Mouse (Mus musculus) liver, adult 2 months (tissue): Measurements from ENCODE around the gene Colgalt2. TPM values are rescaled to one million over a fixed set of nuclear protein-coding genes. Genes with fewer than 3 reads are reported as not detected.
A peak's percentile ranks its signal among the peaks of the same experiment; 100 is the strongest.

Source experiments
- DNase-seq: peaks from one replicate; pipeline ENCODE4 v3.0.0-alpha.2; 2011; ENCODE audit warnings: low read depth, low spot score; ENCODE audit errors: extremely low read depth
- H3K27ac ChIP-seq: fragments of 200-500 bp; replicated peaks from 2 replicates; pipeline ENCODE4 v1.5.1; 2012; ENCODE audit warnings: low read depth, mild to moderate bottlenecking, control low read depth, inconsistent platforms, low read length; ENCODE audit not compliant: insufficient read depth
- H3K27me3 ChIP-seq: fragments of 200-500 bp; 2 replicates; pipeline ENCODE4 v1.6.1; 2012; ENCODE audit warnings: mild to moderate bottlenecking, moderate library complexity, low read length, inconsistent platforms; ENCODE audit not compliant: control insufficient read depth, insufficient read depth
- H3K36me3 ChIP-seq: fragments of 200-500 bp; 2 replicates; pipeline ENCODE4 v1.6.1; 2012; ENCODE audit warnings: low read length, inconsistent platforms; ENCODE audit not compliant: control insufficient read depth, insufficient read depth
- H3K4me1 ChIP-seq: fragments of 200-500 bp; 2 replicates; pipeline ENCODE4 v1.6.1; 2011; ENCODE audit warnings: low read length; ENCODE audit not compliant: control insufficient read depth, insufficient read depth
- H3K4me3 ChIP-seq: fragments of 200-500 bp; 2 replicates; pipeline ENCODE4 v1.5.1; 2011; ENCODE audit warnings: low read depth, mild to moderate bottlenecking, control low read depth, low read length, moderate library complexity; ENCODE audit not compliant: insufficient read depth
- H3K79me2 ChIP-seq: fragments of 200-500 bp; 2 replicates; pipeline ENCODE4 v1.6.1; 2012; ENCODE audit warnings: inconsistent platforms, mild to moderate bottlenecking, low read length, moderate library complexity; ENCODE audit not compliant: control insufficient read depth, insufficient read depth
- H3K9ac ChIP-seq: fragments of 200-500 bp; 2 replicates; pipeline ENCODE4 v1.6.1; 2012; ENCODE audit warnings: low read depth, mild to moderate bottlenecking, control low read depth, inconsistent platforms, low read length
- CTCF ChIP-seq: fragments of 200-500 bp; IDR thresholded peaks from 2 replicates; pipeline ENCODE4 v1.5.1; 2011; ENCODE audit warnings: low read depth, low read length, control low read depth
- POLR2A ChIP-seq: fragments of 200-500 bp; IDR thresholded peaks from 2 replicates; pipeline ENCODE4 v1.6.1; 2011; ENCODE audit warnings: low read length, control low read depth; ENCODE audit not compliant: insufficient read depth; ENCODE audit errors: extremely low read depth
- WGBS: fragments of 180-500 bp; shearing (Covaris S2); methylation state at CpG from one replicate; pipeline ENCODE4 v1.1.7; 2018; 5-methylcytosine and 5-hydroxymethylcytosine counted together
- polyA plus RNA-seq: library from polyadenylated mRNA; depleted of rRNA; stranded (reverse); fragments of >200 nt; gene quantifications from 2 replicates; pipeline ENCODE4 v1.2.3, GENCODE M21; 2012
- total RNA-seq: library from RNA; depleted of rRNA; stranded (reverse); fragments of >200 nt; gene quantifications from 2 replicates; pipeline ENCODE4 v1.2.3, GENCODE M21; 2014

The Colgalt2 gene
- total and polyA plus RNA-seq, 2 experiments, result 0.35 to 1.6 TPM

- Histone ChIP-seq H3K79me2 (no peaks in the 10 kb centered on the region), H3K4me1 (no peaks in the 10 kb centered on the region), H3K27ac (no peak overlapping the region), H3K4me3 (no peak overlapping the region), H3K27me3 (no peaks in the 10 kb centered on the region), H3K9ac (no peak overlapping the region), H3K36me3 (no peaks in the 10 kb centered on the region)
- TF ChIP-seq CTCF (no peak), POLR2A (no peak)
- 97% methylated on average over 9 of the region's 9 CpGs for WGBS
- no peak for DNase-seq
Measured at GRCm38 (mm10) chr1:152468443-152468842, 68.8 kb downstream of the Colgalt2 start.

GRCm38 (mm10) chr1:152476126-152476525 lies 76.5 kb downstream of the Colgalt2 start:
- TF ChIP-seq CTCF (no peak), POLR2A (no peak)
- Histone ChIP-seq H3K4me1 (no peaks in the 10 kb centered on the region), H3K36me3 (no peaks in the 10 kb centered on the region), H3K27me3 (no peaks in the 10 kb centered on the region), H3K79me2 (no peaks in the 10 kb centered on the region), H3K4me3 (no peak overlapping the region), H3K9ac (no peak overlapping the region), H3K27ac (no peak overlapping the region)
- WGBS, result 83% methylated on average over 4 of the region's 4 CpGs
- DNase-seq, result peak; percentile 8

- DNase-seq, result no peak
- TF ChIP-seq POLR2A (no peak), CTCF (no peak)
Measured at GRCm38 (mm10) chr1:152490842-152491241, 91.2 kb downstream of the Colgalt2 start.

GRCm38 (mm10) chr1:152492258-152492657 lies 92.6 kb downstream of the Colgalt2 start:
- Histone ChIP-seq H3K79me2 (no peaks in the 10 kb centered on the region), H3K27me3 (no peaks in the 10 kb centered on the region), H3K4me1 (no peaks in the 10 kb centered on the region), H3K27ac (no peak overlapping the region), H3K4me3 (no peak overlapping the region), H3K9ac (no peak overlapping the region), H3K36me3 (no peaks in the 10 kb centered on the region)
- 96% methylated on average over 1 of the region's 1 CpGs for WGBS
- DNase-seq, result no peak
- TF ChIP-seq CTCF, result no peak
- no peak for TF ChIP-seq POLR2A

More at GRCm38 (mm10) chr1:152490842-152491241, 91.2 kb downstream of the Colgalt2 start:
- no peak overlapping the region for H3K4me3 ChIP-seq
- H3K27ac ChIP-seq, result no peak overlapping the region
- H3K79me2 ChIP-seq, result no peaks in the 10 kb centered on the region
- no peaks in the 10 kb centered on the region for H3K36me3 ChIP-seq
- H3K4me1 ChIP-seq, result no peaks in the 10 kb centered on the region
- no peaks in the 10 kb centered on the region for H3K27me3 ChIP-seq
- H3K9ac ChIP-seq, result no peak overlapping the region
- WGBS, result 98% methylated on average over 1 of the region's 1 CpGs

GRCm38 (mm10) chr1:152496831-152497230 lies 97.2 kb downstream of the Colgalt2 start:
- H3K79me2 ChIP-seq, result no peaks in the 10 kb centered on the region
- no peak for TF ChIP-seq POLR2A
- no peak for TF ChIP-seq CTCF
- H3K4me1 ChIP-seq, result no peaks in the 10 kb centered on the region
- no peaks in the 10 kb centered on the region for H3K27me3 ChIP-seq
- 76% methylated on average over 2 of the region's 2 CpGs for WGBS
- H3K4me3 ChIP-seq, result no peak overlapping the region
- no peaks in the 10 kb centered on the region for H3K36me3 ChIP-seq
- H3K27ac ChIP-seq, result no peak overlapping the region
- no peak for DNase-seq
- H3K9ac ChIP-seq, result no peak overlapping the region

- WGBS, result 36% methylated on average over 11 of the region's 11 CpGs
- Histone ChIP-seq H3K27ac (peak overlapping the region; percentile 7), H3K9ac (no peak overlapping the region), H3K36me3 (no peaks in the 10 kb centered on the region), H3K4me1 (no peaks in the 10 kb centered on the region), H3K27me3 (no peaks in the 10 kb centered on the region), H3K4me3 (no peak overlapping the region), H3K79me2 (no peaks in the 10 kb centered on the region)
- no peak for TF ChIP-seq CTCF
- no peak for TF ChIP-seq POLR2A
- DNase-seq, result peak; percentile 18
Measured at GRCm38 (mm10) chr1:152497581-152497980, 98.0 kb downstream of the Colgalt2 start.
